Mouse (Mus musculus): ENCODE measurements at regions not wholly inside any gene's neighbourhood (a gene's known extent, or its start where the extent isn't known, plus 50 kb on each side); places are given as distances from the start of the nearest gene placed in this dataset.

- TF ChIP-seq EP300 (IDR thresholded peaks at IDR 0.05; ENCODE audit: low read depth) (no peak), CTCF (IDR thresholded peaks at IDR 0.05; ENCODE audit: low read depth) (no peak)
Observed at GRCm38 (mm10) chr6:52471384-52471957, 158.2 kb downstream of the Evx1 start.
